Mouse (Mus musculus) right cerebral cortex, adult 18-20 months (tissue): ENCODE data around the gene Sorbs2.

ENCODE experiments used
- DNase-seq: peaks from one replicate; pipeline ENCODE4 v3.0.0; 2022; ENCODE audit warnings: mixed read lengths

Sorbs2 gene

GRCm38 (mm10) chr8:45627246-45628241 lies 120.0 kb downstream of the Sorbs2 start:
- peak; percentile 84 for DNase-seq

DNA sequence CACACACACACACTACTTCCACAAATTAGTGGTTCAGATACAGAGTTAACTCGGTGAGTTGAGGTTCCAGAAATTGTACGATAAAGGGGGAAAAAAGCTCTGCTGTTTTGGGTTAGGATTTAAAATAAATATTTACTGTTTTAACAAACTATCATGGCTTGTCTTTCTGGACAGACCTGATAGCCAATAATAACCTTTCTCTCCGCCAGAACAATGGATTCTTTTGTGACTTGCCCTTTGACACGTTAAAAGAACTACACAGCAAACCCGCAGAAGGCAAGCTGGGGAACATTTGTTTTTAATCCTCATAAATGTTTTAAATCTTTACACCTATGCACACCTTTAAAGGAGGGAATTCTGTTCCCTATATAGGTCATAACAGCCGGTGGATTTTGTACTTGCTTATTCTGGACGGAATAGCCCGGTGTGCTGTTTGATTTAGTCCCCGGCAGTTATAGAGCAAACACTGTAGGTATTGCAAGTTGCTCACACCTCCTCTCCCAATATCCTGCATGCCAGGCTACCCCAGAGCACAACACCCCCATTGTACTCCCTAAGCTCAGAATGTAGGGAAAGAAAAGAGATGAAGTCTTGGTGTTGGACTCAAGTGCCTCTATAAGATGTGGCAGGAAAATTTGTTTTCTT lies 121.0 kb downstream of the Sorbs2 start:
- no peak for DNase-seq

DNA sequence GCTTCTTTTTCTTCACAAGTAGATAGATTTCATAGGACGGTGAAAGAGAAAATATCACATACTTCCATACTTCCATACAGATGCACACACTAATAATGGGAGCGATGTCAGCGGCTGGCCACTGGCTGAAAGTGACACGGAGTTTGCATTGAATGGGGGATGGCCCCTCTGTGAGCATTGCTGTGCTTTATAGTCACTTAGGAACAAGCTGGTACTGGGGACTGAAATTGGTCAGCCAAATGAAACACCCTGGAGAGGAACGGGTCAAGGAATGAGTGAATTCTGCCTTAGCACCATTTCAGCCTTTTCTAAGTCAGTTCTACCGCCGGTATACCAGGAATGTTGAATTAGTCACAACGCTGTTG lies 121.5 kb downstream of the Sorbs2 start:
- no peak for DNase-seq

- no peak for DNase-seq
Measured at GRCm38 (mm10) chr8:45631023-45631422, 123.4 kb downstream of the Sorbs2 start.

- DNase-seq: no peak
Measured at GRCm38 (mm10) chr8:45635155-45635554, 127.6 kb downstream of the Sorbs2 start.

- no peak for DNase-seq
Measured at GRCm38 (mm10) chr8:45637745-45638144, 130.2 kb downstream of the Sorbs2 start.

- no peak for DNase-seq
Measured at GRCm38 (mm10) chr8:45639444-45639843, 131.9 kb downstream of the Sorbs2 start.

DNA sequence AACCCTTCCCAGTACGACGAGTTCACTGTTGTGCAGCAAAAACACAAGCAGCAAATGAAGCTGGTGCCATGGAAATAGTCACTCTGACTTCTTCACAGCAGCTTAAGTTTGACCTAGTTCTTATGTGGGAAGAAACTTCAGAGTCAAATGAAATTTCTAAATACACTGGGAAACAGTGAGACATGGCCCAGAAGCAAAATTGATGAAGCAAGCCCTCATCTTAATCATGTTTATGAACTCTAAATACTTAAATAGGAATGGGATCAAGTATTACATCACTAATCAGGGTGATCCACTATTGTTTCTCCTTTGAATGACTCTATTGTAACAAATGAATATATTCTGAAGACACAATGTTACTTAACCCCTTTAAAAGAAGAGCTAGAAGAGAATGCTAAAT lies 137.1 kb downstream of the Sorbs2 start:
- no peak for DNase-seq

DNA sequence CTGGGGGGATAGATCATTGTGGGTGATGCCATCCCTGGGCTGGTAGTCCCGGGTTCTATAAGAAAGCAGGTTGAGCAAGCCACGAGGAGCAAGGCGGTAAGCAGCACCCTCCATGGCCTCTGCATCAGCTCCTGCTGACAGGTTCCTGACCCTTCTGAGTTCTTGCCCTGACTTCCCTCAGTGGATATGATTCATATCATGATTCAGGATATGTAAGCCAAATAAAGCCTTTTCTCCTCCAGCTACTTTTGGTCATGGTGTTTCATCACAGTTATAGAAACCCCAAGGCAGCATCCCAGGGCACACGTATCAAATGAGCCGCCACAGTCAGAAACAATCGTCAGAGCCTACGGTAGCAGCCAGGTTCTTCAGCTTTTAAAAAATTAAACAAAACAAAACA lies 141.5 kb downstream of the Sorbs2 start:
- DNase-seq: no peak

- DNase-seq: no peak
Measured at GRCm38 (mm10) chr8:45649966-45650365, 142.4 kb downstream of the Sorbs2 start.

DNA sequence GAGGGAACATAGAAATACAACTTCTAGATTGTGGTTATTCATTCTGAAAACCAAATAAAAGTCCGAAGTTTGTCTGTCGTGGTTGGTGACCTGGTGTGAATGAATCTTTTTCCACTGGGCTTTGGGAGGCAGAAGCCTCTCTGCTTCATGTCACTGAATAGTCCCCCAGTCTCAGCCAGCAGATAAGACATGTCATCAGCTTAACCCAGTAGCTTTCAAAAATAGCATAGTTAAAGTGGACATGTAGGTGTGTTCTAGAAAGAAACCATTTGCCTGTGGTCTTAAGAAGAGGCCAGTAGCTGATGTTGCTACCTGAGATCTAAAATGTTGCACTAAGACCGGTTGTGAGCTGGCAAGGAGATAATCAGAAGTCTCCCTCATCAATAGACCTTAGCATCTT lies 150.4 kb downstream of the Sorbs2 start:
- no peak for DNase-seq

DNA sequence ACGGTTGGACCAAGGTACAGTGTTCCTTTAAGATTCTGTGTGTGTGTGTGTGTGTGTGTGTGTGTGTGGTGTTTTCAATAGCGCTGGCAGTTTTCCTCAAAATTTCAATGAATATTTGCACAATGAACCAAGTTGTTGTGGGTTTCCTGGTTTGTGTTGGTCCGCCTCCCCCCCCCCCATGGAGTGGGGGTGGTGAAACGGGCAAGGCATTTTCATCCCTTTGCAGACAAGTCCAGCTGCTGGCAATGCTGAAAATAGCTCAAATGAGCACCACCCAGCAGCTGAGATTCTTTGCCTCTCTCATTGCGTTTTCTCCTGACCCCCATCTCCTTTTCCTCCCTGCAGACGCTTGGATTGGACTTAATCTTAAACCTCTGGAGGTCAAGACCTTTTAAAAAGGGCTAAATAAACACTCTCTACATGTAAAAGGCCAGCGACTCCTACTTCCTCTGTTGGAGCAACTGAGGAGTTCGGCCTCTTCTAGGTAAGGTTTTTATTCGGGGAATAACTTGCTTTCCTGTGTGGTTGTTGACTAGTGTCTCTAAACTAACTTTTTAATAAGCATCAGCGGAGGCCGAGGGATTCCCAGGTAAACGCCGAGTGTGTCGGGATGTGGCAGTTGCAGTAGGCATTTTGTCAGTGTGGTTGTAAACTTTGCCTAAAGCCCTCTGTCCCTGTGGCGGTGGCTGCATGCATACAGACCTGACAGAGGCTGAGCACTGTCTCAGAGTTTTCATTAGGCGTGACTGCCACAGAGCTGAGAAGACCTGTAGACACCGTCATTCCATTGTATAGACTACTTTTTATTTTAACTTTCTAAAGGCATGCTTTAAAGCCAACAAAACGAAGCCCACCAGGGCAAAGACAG lies 151.1 kb downstream of the Sorbs2 start:
- no peak for DNase-seq

DNA sequence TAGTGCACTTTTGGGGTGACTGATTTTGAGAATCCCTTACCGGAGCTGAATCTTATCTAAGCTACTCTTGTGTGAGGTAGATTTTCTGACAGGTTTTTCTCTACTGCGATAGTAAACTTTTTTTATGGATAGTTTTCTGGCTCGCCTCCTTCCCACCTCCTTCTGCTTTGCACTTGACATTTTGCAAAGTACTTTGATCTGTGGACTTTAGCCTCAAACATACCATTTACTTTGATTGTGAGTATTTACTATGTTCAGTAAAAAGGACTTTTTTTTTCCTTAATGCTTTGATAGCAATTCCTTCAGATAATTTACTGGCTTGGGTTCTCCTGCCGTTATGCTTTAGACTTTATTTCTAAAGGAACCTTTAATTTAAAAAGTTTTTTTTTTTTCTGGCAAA lies 151.9 kb downstream of the Sorbs2 start:
- DNase-seq: no peak

DNA sequence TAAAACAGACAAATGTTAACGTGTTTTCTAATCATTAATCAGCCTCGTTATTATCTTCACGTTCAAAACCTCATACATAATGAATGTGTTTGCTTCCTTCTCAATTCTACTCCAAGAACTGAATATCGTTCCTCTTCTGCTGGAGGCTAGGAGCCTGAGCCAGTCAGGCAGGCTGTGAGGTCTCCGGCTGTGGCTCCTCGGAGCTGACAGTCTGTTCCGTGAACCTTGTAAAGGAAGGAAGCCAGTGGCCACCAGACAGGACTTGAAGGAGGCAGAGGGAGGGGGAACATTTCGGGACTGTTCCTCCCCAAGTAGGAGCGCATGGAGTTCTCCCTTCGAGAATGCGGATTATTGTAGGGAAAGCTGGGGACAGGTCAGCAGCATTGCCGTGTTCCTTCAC lies 153.0 kb downstream of the Sorbs2 start:
- DNase-seq: no peak

- no peak for DNase-seq
Measured at GRCm38 (mm10) chr8:45661605-45662004, 154.0 kb downstream of the Sorbs2 start.

DNA sequence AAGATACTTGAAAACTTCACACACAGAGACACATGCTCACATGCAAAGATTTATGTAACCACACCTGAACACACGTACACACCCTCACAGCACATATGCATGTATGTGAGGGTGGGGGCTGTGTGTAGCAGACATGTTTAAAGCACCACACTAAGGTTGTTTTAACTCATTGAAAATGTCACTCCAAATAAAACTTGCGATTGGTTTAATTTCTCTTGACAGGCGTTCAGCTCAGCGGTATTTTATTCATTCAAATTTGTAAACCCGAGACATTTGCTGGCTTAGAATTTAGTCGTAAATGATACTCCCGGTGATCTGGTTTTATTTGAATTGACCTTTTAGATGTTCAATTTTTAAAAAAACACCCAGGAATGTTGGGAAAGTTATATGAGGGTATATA lies 158.6 kb downstream of the Sorbs2 start:
- DNase-seq: no peak

GRCm38 (mm10) chr8:45673149-45673548 lies 165.6 kb downstream of the Sorbs2 start:
- peak; percentile 62 for DNase-seq

- DNase-seq: no peak
Measured at GRCm38 (mm10) chr8:45675821-45676279, 168.3 kb downstream of the Sorbs2 start.

DNA sequence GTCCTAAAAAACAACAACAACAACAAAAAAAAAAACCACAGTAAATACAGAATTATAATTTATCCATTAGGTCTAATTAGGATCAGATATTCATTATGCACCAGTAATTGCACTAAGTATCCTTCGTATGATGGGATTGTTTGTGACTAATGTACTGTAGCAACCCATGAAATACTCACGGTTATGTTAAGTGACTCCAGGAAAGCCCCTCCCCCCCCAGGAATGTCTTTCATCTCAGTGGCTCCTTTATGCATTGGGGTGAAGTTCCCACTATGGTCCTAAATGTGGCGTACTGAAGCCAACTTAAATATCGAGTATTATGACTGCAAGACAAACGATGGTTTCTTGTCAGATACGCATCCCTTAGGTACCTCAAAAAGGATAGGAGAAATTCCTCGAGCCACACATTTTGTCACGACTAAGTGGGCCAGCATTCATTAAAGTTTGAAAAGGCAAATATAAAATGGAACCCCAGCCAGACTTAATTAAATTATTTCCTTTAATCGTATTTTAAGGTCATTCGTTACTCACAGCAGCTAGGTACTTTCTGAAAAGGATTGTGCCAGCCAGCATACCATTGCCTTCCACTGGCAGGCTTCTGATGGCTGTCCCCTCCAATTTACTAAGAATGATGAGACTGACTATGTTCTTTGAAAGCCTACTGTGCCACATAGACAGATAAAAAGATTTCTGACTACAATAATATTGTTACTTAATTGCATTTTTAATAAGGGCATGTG lies 169.7 kb downstream of the Sorbs2 start:
- DNase-seq: no peak

GRCm38 (mm10) chr8:45677854-45678241 lies 170.3 kb downstream of the Sorbs2 start:
- DNase-seq: no peak

- no peak for DNase-seq
Measured at GRCm38 (mm10) chr8:45681171-45681570, 173.6 kb downstream of the Sorbs2 start.

- no peak for DNase-seq
Measured at GRCm38 (mm10) chr8:45682845-45683383, 175.3 kb downstream of the Sorbs2 start.
